Mouse (Mus musculus) layer of hippocampus, postnatal 25 days (tissue): Measurements from ENCODE around the gene Gm5244. TPM values are rescaled to one million over a fixed set of nuclear protein-coding genes. Genes with fewer than 3 reads are reported as not detected.

Experiments
- DNase-seq, 2 experiments: peaks; one replicate each; pipeline ENCODE4 v3.0.0; 2022; ENCODE audit warnings: mixed read lengths in 2 of 2, low spot score in 1 of 2; ENCODE audit errors: extremely low spot score in 1 of 2
- total RNA-seq, 2 experiments: library from RNA; stranded (reverse); gene quantifications; 2 replicates each; pipeline ENCODE4 v1.2.3; 2021

Gene Gm5244
- total RNA-seq: not detected

- DNase-seq: no peak
These were observed at the start of gene Gm5244 for GRCm38 (mm10) chr19:12846382-12846781. Gm5244 (plus strand) TSS chr19:12846682.

GRCm38 (mm10) chr19:12797071-12797470 lies 49.4 kb upstream of the Gm5244 start:
- no peak for DNase-seq

- no peak for DNase-seq
These were observed 48.1 kb upstream of the Gm5244 start for GRCm38 (mm10) chr19:12798404-12798803.

GRCm38 (mm10) chr19:12799081-12799480 lies 47.4 kb upstream of the Gm5244 start:
- DNase-seq: no peak

GRCm38 (mm10) chr19:12800621-12801020 lies 45.9 kb upstream of the Gm5244 start:
- no peak for DNase-seq

- no peak for DNase-seq
These were observed 45.4 kb upstream of the Gm5244 start for GRCm38 (mm10) chr19:12801046-12801445.

- DNase-seq: no peak
These were observed 43.7 kb upstream of the Gm5244 start for GRCm38 (mm10) chr19:12802830-12803229.

- DNase-seq: no peak
These were observed 42.2 kb upstream of the Gm5244 start for GRCm38 (mm10) chr19:12804237-12804636.

GRCm38 (mm10) chr19:12805730-12806129 lies 40.8 kb upstream of the Gm5244 start:
- DNase-seq: no peak

- no peak for DNase-seq
These were observed 40.3 kb upstream of the Gm5244 start for GRCm38 (mm10) chr19:12806214-12806613.

- DNase-seq: no peak
These were observed 33.7 kb upstream of the Gm5244 start for GRCm38 (mm10) chr19:12812644-12813364.

GRCm38 (mm10) chr19:12813883-12814282 lies 32.6 kb upstream of the Gm5244 start:
- DNase-seq: no peak

GRCm38 (mm10) chr19:12818507-12818906 lies 28.0 kb upstream of the Gm5244 start:
- no peak for DNase-seq

GRCm38 (mm10) chr19:12820383-12820782 lies 26.1 kb upstream of the Gm5244 start:
- DNase-seq: peak in 1 of 2 experiments; percentile 18

- DNase-seq: no peak
These were observed 21.9 kb upstream of the Gm5244 start for GRCm38 (mm10) chr19:12824549-12824948.

- DNase-seq: no peak
These were observed 15.6 kb upstream of the Gm5244 start for GRCm38 (mm10) chr19:12830823-12831430.

GRCm38 (mm10) chr19:12831559-12831958 lies 14.9 kb upstream of the Gm5244 start:
- DNase-seq: no peak

- DNase-seq: no peak
These were observed 12.9 kb upstream of the Gm5244 start for GRCm38 (mm10) chr19:12833625-12834024.

- no peak for DNase-seq
These were observed 8.0 kb upstream of the Gm5244 start for GRCm38 (mm10) chr19:12838507-12838906.

GRCm38 (mm10) chr19:12856983-12857382 lies 10.5 kb downstream of the Gm5244 start, which contains the start of gene Olfr1444:
Olfr1444 (plus strand) TSS chr19:12857283.
- DNase-seq: no peak

GRCm38 (mm10) chr19:12883555-12883954 lies 37.1 kb downstream of the Gm5244 start, which contains the start of gene Olfr1445:
Olfr1445 (plus strand) TSS chr19:12883855.
- DNase-seq: no peak

GRCm38 (mm10) chr19:12893424-12893823 lies 46.9 kb downstream of the Gm5244 start, which contains the start of gene Olfr1446:
Olfr1446 (minus strand) TSS chr19:12893524.
- no peak for DNase-seq
